Mouse (Mus musculus): Measurements from ENCODE around the gene Zscan10.
A peak's percentile ranks its signal among the peaks of the same experiment; 100 is the strongest.
"Not testable (repeated sequence)": the region's sequence is repeated elsewhere in the genome, so short reads cannot be mapped to it uniquely, and the experiment has no call there.

Zscan10 gene

DNA sequence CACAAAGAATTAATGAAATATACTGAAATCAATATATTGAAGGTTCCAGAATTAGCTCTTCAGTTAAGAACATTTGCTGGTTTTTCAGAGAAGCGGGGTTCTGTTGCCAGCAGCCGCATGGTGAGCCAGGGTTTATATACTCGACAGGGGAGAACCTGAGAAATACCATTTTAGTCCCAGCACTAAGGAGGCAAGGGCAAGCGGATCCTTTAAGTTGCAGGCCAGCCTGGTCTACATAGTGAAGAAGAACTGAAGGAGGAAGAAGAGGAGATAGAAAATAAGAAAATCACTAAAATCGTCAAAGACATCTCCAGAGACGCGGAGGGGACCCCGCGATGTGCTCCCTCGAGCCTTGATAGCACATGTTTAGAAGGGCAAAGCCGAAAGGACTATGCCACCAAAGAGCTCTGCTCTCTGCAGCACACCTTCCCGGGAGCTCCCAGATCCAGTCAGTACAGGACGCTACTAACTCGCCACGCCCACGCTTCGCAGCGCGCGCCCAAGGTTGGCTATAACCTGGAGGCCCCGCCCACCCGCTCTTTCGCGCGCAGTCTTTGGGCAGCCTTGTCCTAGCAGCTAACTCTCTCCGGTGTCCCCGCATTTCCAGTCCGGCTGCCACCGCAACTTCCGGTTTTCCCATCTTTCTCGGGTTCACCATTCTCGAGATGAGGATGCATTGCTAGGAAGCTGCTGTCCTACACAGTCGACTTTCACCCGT lies 8.3 kb upstream of the Zscan10 start:
- DNase-seq, result peak; percentile 97

DNA sequence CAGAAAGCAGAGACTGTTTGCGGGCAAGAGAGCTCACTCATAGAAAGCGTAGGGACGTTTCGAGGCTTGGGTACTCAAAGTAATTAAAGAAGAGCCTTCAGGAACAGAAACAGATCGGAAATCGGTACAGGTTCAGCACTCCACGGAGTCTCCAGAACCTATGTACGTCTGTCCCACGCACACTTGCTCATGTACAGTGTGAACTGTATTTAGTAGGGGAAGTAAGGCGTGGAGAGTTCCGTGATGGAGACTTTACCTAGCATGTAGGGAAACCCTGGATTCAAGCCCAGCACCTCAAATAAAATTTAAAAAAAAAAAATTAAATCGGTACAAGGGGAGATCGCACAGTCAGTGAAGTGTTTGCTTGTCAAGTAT lies 7.7 kb upstream of the Zscan10 start:
- no peak for DNase-seq

DNA sequence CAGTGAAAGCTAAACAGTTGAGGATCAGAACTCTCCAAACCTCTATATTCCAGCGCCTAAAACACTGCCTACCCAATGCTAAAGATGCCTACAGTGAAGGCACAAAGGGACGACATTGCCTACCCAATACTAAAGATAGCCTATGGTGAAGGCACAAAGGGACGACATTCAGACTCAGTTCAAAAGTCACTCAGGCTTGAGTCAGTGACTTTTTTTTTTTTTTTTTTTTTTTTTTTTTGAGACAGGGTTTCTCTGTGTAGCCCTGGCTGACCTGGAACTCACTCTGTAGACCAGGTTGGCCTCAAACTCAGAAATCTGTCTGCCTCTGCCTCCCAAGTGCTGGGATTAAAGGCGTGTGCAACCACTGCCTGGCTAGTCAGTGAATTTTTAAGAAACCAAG lies 5.5 kb upstream of the Zscan10 start:
- DNase-seq, result not testable (repeated sequence)

DNA sequence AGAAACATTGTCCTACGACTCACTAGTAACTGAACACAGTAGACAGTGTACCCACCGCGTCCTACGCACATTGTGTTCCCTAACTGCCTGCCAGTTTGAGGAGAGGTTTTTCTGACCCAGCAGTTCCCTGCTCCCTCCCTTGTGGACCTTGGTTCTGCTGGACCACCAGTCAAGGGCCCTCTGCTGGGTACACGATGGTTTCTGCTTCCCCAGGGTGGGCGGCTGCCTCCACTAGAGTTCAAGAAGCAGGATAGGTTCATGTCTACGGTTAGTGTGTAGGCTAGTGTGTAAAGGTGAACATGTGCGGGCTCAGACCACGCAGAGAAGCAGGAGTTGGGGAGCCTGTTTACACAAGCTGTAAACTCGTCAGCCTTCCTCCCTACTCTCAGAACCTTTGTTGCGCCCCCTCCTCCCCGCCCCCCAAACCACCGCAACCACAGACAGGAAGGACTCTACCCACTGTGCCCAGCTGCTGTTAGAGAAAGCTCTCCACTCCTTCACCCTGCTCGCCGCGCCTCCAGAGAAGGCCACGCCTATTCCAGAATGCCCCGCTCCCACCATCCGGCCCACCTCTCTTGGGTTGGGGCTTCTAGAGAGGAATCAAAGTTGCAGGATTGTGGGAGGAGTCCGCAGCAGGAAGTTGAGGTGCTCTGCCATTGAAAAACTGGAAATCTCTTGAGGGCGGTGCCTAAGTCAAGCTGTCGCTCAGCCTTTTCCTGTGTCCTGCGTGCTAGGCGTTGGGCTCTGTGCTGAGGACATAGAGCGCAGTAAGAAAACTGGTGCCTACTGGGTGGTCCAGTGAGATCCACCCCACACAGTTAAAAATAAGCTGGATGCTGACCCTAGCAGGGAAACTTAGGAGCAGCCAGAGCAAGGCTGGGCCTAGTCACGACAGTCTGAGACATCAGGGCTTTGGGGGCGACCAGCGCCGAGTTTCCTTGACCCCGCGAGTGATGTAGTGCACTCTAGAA lies 1.8 kb upstream of the Zscan10 start, which contains the start of gene Zfp13:
Zfp13 (minus strand) TSS at position 906 of the 971 bp plus-strand sequence.
- peak; percentile 88 to 93 for DNase-seq

DNA sequence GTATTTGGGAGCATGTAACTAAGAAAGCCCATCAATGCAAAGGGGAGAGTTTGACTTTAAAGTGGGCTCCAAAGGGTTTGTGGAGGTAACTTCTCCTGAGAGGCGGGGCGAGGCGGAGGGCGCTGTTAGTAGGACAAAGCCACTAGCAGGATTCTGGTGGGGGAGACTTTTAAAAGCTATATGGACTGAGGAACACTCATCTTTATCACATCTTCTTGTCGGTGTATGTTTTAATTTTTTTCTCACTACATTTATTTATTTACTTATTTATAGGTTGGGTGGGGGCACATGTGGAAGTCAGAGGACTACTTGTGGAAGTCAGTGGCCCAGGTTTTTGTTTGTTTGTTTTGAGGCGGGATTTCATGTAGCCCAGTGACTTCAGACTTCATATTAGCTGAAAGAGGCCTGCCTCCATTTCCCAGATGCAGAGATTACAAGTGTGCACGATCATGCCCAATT lies 1.0 kb upstream of the Zscan10 start:
- no peak for DNase-seq

DNA sequence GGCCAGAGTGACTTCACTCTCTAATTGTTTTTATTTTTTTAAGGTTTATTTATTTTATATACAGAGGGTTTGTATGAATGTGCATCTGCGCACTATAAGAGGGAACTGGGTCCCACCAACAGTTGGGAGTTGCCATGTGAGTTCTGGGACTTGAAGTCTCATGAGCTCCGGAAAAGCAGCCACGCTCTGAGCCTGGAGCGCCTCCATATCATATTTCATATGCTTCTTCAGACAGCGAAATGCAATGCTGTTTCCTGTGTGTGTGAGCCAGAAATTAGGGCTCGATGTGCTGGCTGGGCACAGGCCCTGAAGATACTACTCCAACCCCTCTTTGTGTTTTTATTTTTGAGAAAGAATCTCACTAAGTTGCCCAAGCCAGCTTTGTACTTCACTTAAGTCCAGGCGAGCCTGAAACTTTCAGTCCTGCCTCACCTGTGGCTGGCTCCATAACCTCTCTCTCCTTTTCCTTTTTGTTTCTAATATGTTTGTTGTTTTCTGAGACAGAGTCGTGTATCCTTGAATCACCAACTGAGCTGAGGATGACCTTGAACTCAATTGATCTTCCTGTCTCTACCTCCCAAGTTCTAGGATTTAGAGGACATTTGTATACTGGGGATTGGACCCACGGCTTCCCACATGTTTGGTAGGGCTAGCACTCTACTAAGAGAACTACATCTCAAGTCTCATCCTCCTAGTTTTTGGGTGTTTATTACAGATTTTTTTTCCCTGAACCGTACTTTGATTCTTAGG lies 1.4 kb downstream of the Zscan10 start:
- DNase-seq, result no peak

DNA sequence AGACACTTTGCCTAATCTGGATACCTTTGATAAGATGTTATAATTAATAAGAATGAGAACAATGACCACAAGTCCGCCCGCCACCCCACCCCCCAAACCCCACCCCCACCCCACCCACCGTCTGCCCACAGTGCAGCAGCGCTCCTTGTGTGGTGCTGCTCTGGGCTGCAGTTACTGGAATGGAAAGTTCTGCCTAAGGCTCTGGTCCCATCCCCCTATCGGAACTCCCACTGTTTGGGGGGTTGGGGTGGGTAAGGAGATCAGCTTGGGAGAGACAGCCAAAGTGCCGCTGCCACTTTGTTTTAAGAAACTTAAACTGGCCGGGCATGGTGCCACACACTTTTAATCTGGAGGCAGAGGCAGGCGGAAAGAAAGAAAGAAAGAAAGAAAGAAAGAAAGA lies 2.4 kb downstream of the Zscan10 start:
- DNase-seq, result no peak

DNA sequence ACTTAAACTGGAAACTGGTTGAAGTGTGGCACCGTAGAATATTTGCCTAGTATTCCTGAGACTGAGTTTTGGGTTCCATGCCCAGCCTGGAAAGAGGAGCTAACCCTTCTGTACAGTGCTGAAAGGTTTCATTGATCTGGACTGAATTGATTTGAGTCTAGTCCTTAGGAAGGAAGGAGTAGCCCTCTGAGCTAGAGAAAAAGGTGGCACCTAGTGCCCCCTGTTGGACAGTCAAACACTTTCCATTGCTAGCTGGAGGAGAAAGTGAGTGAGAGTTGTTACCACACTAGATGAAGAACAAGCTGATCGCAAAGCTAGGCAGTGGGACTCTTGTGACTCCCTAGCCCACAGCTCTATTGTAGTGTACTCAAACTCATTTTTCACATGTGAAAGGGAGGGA lies 2.9 kb downstream of the Zscan10 start:
- DNase-seq, result peak; percentile 22 to 28

DNA sequence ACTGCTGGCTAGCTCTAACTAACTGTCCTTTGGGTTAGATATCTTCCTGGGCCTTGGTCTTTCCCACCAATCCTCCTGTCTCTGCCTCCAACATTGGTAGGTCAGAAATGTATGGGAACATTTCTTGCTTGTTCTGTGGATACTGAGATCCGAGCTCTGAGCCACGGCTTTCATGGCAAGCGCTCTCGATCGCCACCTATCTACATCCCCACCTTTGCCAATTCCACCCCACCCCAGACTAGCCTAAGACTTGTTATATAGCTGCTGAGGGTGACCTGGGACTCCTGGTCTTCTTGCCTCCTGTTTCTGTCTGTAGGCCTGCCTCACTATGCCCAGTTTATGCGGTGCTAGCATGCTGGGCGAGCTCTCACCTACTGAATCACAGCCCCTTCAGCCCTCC lies 3.7 kb downstream of the Zscan10 start:
- no peak for DNase-seq

DNA sequence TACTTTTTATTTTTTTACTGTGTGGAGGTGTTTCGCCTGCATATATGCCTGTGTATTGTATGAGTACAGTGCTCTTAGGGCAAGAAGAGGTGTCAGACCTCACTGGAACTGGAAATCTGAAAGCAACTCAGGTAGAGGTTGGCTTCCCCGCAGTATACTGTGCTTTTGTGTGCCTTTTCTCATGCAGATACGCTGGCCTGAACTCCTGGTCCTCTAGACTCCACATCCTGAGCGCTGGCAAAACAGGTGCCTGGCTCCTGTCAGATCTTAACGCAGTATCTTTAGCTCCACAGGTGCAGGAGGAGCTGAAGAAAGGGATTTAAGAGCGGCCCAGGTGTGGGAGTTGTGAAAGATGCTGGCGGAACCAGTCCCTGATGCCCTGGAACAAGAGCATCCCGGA lies 4.6 kb downstream of the Zscan10 start:
- DNase-seq, result no peak

DNA sequence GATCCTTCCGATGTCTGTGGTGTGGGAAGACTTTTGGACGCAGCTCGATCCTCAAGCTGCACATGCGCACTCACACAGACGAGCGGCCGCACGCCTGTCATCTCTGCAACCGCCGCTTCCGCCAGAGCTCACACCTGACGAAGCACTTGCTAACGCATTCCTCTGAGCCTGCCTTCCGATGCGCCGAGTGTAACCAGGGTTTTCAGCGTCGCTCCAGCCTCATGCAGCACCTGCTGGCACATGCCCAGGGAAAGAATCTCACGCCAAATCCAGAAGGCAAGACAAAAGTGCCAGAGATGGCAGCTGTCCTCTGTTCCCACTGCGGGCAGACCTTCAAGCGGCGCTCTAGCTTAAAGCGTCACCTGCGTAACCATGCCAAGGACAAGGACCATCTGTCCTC lies 9.0 kb downstream of the Zscan10 start:
- no peak for DNase-seq

DNA sequence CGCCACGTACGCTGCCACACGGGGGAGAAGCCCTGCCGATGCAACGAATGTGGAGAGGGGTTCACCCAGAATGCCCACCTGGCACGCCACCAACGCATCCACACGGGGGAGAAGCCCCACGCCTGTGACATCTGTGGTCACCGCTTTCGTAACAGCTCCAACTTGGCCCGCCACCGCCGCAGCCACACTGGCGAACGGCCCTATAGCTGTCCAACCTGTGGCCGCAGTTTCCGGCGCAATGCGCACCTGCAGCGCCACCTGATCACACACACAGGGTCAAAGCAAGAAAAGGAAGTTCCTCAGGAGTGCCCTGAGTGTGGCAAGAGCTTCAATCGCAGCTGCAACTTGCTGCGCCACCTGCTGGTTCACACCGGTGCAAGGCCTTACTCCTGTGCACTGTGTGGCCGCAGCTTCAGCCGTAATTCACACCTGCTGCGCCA lies 9.7 kb downstream of the Zscan10 start:
- DNase-seq, result peak; percentile 28 to 60

DNA sequence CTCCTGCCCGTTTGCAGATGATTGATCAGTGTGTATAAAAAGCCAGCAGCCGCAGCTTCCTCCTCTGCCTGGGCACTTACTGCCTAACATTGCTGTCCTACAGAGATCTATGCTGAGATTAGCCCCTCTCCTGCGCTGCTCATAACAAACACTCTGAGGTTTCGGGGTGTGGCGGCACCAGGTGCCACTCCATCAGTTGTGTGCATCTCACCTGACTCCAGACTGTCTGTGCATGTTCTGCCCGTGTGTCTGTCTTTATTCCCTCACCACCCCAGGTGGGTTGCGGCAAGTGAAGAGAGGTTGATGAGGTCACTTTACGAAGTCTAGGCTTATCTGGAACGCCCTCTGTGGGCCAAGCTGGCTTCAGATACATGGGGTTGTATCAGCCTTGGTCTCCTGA lies 16.4 kb downstream of the Zscan10 start:
- no peak for DNase-seq

DNA sequence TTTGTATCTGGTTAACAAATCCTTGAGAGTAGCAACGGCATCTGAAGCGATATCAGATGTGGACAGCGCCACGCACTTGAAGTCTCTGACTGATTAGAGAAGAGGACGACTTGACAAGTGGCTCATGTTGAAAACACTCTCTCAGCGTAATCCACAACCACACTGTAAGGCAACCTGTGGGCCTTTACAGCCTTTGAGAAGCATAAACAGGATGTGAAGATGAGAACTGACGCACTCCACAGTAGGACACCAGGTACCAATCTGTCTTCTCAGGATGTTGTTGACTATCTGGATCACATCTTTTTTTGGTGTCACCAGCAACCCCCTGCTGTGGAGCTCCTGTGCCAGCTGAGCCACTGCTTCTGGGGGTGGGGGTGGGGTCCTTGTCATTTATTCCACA lies 19.7 kb downstream of the Zscan10 start:
- no peak for DNase-seq

DNA sequence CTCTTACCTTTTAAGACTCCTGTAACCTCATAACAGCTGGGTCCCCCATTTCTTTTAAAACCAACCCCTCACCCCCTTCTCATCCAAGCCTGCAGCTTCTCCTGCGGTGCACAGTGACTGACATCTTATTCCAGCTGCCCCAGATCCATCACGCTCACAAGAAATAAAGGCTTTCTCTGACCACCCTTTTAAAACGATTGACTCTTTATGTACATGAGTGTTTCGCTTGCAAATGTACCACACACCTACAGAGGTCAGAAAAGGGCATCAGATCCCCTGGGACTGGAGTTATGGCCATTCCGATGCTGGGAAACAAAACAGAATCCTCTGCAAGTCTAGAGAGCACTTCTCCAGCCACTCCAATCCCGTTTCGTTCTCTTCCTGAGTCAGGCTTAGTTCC lies 27.2 kb downstream of the Zscan10 start:
- no peak for DNase-seq

DNA sequence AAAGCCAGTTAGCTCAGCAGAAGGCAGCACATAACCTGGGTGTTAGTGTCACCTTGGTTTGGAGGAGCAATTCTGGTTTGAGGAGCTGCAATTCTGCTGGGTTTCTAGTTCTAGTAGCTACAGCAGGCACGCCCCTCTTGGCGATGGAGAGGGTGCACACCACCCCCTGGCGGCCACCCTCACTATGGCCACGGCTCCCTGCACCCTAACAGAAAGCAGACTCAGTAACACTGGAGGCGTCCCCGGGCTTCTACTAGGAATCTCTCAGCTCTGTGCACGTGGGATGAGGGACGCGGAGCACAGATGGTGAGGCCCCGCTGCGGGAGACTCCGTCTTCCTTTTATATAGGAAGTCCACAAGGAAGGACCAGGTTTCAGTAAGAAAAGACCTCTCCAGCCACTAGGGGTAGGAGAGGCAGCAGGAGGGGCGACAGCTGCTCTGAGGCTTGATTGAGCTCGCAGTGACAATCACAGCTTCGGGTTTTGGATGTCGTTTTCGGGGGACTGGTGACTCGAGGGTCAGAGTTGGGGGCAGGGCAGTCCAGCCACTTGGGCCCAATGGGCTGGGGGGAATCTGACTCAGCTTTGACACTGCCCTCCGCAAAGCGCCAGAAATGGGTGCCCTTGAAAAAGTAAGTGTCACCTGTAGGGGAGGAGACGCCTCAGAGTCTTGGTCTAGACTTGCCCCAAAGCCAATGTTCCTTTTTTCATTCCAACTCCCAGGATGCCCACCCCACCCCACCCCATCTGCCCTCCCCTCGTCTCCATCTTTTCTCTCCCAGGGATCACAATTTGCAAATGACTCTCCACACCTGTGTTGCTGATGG lies 29.8 kb downstream of the Zscan10 start:
- peak; percentile 50 to 67 for DNase-seq

DNA sequence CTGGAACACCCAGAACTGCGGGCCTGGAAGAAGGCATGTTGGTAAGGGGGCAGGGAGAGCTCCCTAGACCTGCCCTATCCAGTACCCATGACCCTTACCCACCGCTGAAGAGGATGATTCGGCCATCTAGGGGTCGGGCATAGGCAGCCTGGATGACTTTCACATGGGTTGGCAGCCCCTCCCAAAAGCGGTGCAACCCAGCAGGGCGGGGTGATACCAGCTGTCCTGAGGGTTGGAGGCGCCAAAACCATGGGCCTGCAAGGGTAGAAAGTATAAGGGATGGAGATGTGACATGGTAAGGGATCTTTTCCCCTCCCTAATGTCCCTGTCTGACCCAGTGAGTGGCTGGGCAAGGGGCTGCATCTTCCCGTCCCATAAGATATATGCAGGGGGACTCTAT lies 30.6 kb downstream of the Zscan10 start:
- no peak for DNase-seq

DNA sequence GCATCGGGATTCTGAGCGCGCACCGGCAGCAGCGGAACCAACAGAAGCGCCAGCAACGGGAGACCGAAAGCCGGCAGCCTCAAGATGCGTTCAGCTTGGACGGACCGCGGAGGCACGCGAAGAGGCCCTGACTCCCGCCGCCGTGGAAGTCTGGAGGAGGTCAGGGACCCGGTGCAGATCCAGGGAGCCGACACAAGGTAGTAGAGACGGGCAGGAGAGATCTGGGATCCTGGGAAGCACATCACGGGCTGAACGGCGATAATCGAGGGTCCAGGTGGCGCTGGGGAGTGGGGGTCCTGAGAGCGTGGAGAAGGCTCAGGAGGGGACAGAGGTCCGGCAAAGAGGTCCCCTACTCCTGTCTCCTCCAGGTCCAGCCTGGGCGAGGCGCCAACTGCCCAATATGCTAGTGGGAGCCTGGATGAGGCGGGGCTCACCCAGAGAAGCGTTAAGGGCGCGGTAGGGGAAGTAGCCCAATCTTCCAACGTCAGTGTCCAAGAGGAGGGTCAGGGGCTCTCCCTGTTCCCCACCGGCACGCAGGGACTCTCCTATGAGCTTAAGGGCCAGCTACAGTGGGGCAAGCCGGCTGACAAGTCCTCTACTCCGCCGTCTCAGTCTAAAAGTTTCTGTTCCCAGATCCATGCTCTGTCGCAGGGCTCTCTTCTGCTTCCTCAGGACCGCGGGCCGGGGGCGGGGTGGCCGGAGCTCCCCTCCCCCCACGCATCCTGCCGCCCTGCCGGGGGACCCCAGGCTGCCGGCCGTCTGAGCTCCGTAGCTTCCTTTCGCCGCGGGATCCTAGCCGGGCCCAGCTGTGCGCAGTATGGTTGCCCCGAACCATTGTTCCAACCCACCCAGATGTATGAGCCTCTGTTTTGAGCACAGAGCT lies 44.2 kb downstream of the Zscan10 start, which contains the start of gene Mmp25:
Mmp25 (minus strand) TSS at position 665 of the 883 bp plus-strand sequence.
- no peak for DNase-seq

DNA sequence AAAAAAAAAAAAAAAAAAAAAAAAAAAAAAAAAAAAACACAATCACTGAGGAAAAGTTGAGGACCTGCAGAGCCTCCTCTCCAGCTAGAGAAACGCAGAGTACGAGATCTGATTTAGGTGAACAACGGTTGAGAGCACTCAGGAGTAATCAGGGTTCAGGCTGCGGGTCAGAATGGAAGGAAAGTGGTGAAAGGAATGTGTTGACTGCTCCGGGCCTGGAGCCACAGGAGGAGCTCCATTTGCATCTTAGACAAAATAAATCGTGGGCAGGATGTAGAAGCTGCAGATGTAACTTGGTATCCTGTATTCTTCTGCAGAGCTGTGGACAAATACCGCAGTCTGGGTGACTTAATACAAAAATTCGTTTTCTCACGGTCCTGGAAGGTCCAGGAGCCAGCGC lies 45.2 kb downstream of the Zscan10 start:
- DNase-seq, result no peak

DNA sequence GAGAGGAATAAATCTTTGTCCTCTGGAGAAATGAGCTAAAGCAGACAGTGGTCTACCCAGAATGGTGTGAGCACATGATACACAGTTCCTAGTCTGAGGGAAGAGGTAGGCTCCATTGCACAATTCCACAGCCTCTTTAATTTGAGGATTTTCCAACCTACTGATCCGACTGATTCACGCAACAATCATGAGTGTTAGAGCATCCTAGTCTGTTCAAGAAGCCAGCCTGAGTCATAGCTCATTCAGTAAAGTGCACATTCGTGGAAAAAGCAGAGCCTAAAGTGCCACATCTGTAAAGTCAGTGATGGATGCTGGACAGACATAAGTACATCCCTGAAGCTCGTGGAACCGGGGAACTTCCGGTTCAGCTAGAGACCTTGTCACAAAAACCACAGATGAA lies 50.7 kb downstream of the Zscan10 start:
- DNase-seq, result no peak

DNA sequence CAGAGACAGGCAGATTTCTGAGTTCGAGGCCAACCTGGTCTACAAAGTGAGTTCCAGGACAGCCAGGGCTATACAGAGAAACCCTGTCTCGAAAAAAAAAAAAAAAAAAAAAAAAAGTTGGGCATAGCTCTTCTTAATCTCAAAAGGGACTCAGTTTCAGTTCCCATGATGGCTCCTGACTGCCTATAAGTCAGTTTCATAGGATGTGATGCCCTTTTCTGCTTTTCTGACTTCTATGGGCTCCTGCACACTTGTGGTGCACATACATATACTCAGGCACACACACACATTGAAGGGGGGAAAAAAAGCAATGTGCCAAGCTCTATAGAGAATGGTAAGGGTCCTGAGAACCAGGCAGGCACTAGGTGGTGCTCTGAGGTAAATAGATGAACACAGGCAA lies 52.7 kb downstream of the Zscan10 start:
- no peak for DNase-seq

Measured in kidney, adult 8-10 months (tissue).